Mouse (Mus musculus) bone marrow macrophage, adult 2 months (primary cell): ENCODE measurements around the gene Celsr2.

Source experiments
- CTCF ChIP-seq: IDR thresholded peaks from 2 replicates; pipeline ENCODE4 v1.5.1; 2012; ENCODE audit warnings: low read depth, mild to moderate bottlenecking, low read length, moderate library complexity
- POLR2A ChIP-seq: IDR thresholded peaks from 2 replicates; pipeline ENCODE4 v1.6.1; 2012; ENCODE audit warnings: mild to moderate bottlenecking, low read depth, low read length, borderline replicate concordance

DNA sequence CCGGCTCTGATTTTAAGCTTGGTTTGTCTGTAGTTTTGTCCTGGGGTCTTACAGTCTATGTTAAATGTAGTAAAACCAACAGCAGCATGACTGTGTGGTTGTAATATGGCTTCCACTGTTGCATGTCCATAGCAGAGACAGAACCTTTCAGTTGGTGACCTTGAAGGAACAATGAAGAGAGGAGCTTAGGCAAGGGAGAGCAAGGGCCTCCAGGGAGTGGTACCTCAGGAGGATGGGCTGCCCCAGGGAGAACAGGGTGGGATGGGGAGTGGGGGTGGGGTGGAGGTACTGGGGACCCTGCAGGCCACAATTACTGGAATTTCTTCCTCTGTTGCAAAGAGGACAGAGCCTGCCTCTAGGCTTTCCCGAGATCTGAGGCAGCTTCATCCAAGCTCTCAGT, 36.6 kb upstream of the Celsr2 start:
- no peak for TF ChIP-seq CTCF
- no peak for TF ChIP-seq POLR2A
